Mouse (Mus musculus) neural tube, embryonic 15.5 days (tissue): ENCODE results near the gene Fam187b. TPM values are rescaled to one million over a fixed set of nuclear protein-coding genes. Genes with fewer than 3 reads are reported as not detected.
"Not testable (repeated sequence)": the region's sequence is repeated elsewhere in the genome, so short reads cannot be mapped to it uniquely, and the experiment has no call there.

Experiments used
- ATAC-seq: fragments of 200-750 bp; cut with Nextera tagmentation; 2 replicates; pipeline ENCODE4 v1.8.0; 2017; ENCODE audit warnings: mild to moderate bottlenecking, moderate TSS enrichment, moderate library complexity; ENCODE audit not compliant: low FRiP score
- H3K27ac ChIP-seq: fragments of 300-500 bp; sonication (generic); replicated peaks from 2 replicates; pipeline ENCODE4 v1.5.1; 2015; ENCODE audit warnings: mild to moderate bottlenecking, inconsistent platforms
- H3K27me3 ChIP-seq: fragments of 300-500 bp; sonication (generic); replicated peaks from 2 replicates; pipeline ENCODE4 v1.6.1; 2015; ENCODE audit warnings: inconsistent platforms
- H3K36me3 ChIP-seq: fragments of 300-500 bp; sonication (generic); 2 replicates; pipeline ENCODE4 v1.6.1; 2015; ENCODE audit warnings: inconsistent platforms
- H3K4me1 ChIP-seq: fragments of 300-500 bp; sonication (generic); 2 replicates; pipeline ENCODE4 v1.6.1; 2015; ENCODE audit warnings: inconsistent platforms
- H3K4me2 ChIP-seq: fragments of 300-500 bp; sonication (generic); 2 replicates; pipeline ENCODE4 v1.6.1; 2015; ENCODE audit warnings: inconsistent platforms, mild to moderate bottlenecking, moderate library complexity
- H3K4me3 ChIP-seq: fragments of 300-500 bp; sonication (generic); replicated peaks from 2 replicates; pipeline ENCODE4 v1.5.1; 2015; ENCODE audit warnings: mild to moderate bottlenecking, inconsistent platforms
- H3K9ac ChIP-seq: fragments of 300-500 bp; sonication (generic); replicated peaks from 2 replicates; pipeline ENCODE4 v1.6.1; 2015; ENCODE audit warnings: mild to moderate bottlenecking, inconsistent platforms
- H3K9me3 ChIP-seq: fragments of 300-500 bp; sonication (generic); replicated peaks from 2 replicates; pipeline ENCODE4 v1.6.1; 2016; ENCODE audit warnings: inconsistent platforms
- WGBS: fragments of 180-500 bp; shearing (Covaris S2); methylation state at CpG from one replicate; pipeline ENCODE4 v1.1.7; 2015; ENCODE audit warnings: mixed read lengths; 5-methylcytosine and 5-hydroxymethylcytosine counted together
- polyA plus RNA-seq: library from polyadenylated mRNA; unstranded; fragments of >200 nt; fragmentation: Nextera tagmentation; extraction: Ambion mirVana; gene quantifications from 2 replicates; pipeline ENCODE4 v1.2.1, GENCODE M21; 2015

Gene Fam187b
- 0.20 and 1.4 TPM in 2 replicates for polyA plus RNA-seq

- Histone ChIP-seq H3K4me1 (peaks cover 14% of the 10 kb centered on the region), H3K4me2 (peak within 1 kb of the TSS; percentile 59), H3K27ac (peak within 1 kb of the TSS; percentile 18; the same call in 1 of the 2 replicates), H3K27me3 (peaks cover 27% of the 10 kb centered on the region), H3K9ac (peak within 1 kb of the TSS; percentile 29), H3K9me3 (no peaks in the 10 kb centered on the region), H3K4me3 (peak within 1 kb of the TSS; percentile 32), H3K36me3 (no peaks in the 10 kb centered on the region)
- peak; percentile 74 for ATAC-seq
- 1% methylated on average over 37 of the region's 37 CpGs for WGBS
These were observed at the start of gene Fam187b for GRCm38 (mm10) chr7:30973501-30974289. Gene Fam187b, plus strand, starts transcription at chr7:30973790.

- Histone ChIP-seq H3K27ac (no peak overlapping the region), H3K4me1 (no peaks in the 10 kb centered on the region), H3K9me3 (no peaks in the 10 kb centered on the region), H3K36me3 (no peaks in the 10 kb centered on the region), H3K9ac (no peak overlapping the region), H3K4me2 (no peak overlapping the region), H3K4me3 (no peak overlapping the region), H3K27me3 (no peaks in the 10 kb centered on the region)
- no peak for ATAC-seq
- WGBS, result 71% methylated on average over 3 of the region's 3 CpGs
These were observed 49.5 kb upstream of the Fam187b start for GRCm38 (mm10) chr7:30924071-30924470.

- 78% methylated on average over 2 of the region's 2 CpGs for WGBS
- ATAC-seq, H3K27me3 ChIP-seq: not testable (repeated sequence)
These were observed 49.0 kb upstream of the Fam187b start, which contains the start of gene Hamp2 for GRCm38 (mm10) chr7:30924581-30924980. Gene Hamp2, minus strand, starts transcription at chr7:30924681.

GRCm38 (mm10) chr7:30935422-30936099 is 38.0 kb upstream of the Fam187b start:
- not testable (repeated sequence) for H3K4me2 ChIP-seq, H3K27ac ChIP-seq, H3K9me3 ChIP-seq, H3K4me1 ChIP-seq, H3K36me3 ChIP-seq, H3K9ac ChIP-seq, H3K27me3 ChIP-seq, ATAC-seq, H3K4me3 ChIP-seq
- 85% methylated on average over 6 of the region's 6 CpGs for WGBS

More at GRCm38 (mm10) chr7:30924581-30924980, 49.0 kb upstream of the Fam187b start, which contains the start of gene Hamp2:
- not testable (repeated sequence) for H3K9ac ChIP-seq, H3K4me1 ChIP-seq, H3K4me3 ChIP-seq, H3K27ac ChIP-seq, H3K4me2 ChIP-seq, H3K36me3 ChIP-seq, H3K9me3 ChIP-seq

- ATAC-seq, H3K4me2 ChIP-seq, H3K4me1 ChIP-seq, H3K9ac ChIP-seq, H3K36me3 ChIP-seq, H3K9me3 ChIP-seq, H3K27me3 ChIP-seq, H3K27ac ChIP-seq, H3K4me3 ChIP-seq: not testable (repeated sequence)
- WGBS, result 87% methylated on average over 1 of the region's 1 CpGs
These were observed 33.5 kb upstream of the Fam187b start for GRCm38 (mm10) chr7:30940070-30940469.

- ATAC-seq, result not testable (repeated sequence)
These were observed 31.2 kb upstream of the Fam187b start for GRCm38 (mm10) chr7:30942365-30942764.

GRCm38 (mm10) chr7:30943909-30944635 is 29.5 kb upstream of the Fam187b start, which contains the start of gene Hamp:
Gene Hamp, minus strand, starts transcription at chr7:30944032.
- Histone ChIP-seq H3K4me2 (no peak within 1 kb of the TSS), H3K4me3 (no peak within 1 kb of the TSS), H3K9me3 (no peaks in the 10 kb centered on the region), H3K4me1 (no peaks in the 10 kb centered on the region), H3K27me3 (no peaks in the 10 kb centered on the region), H3K36me3 (peaks cover 17% of the 10 kb centered on the region), H3K9ac (no peak within 1 kb of the TSS), H3K27ac (no peak within 1 kb of the TSS)
- WGBS, result 74% methylated on average over 9 of the region's 9 CpGs
- no peak for ATAC-seq

More at GRCm38 (mm10) chr7:30942365-30942764, 31.2 kb upstream of the Fam187b start:
- not testable (repeated sequence) for H3K9me3 ChIP-seq, H3K9ac ChIP-seq, H3K27ac ChIP-seq, H3K27me3 ChIP-seq, H3K4me3 ChIP-seq, H3K4me2 ChIP-seq, H3K4me1 ChIP-seq
- 59% methylated on average over 3 of the region's 3 CpGs for WGBS
- peaks cover 12% of the 10 kb centered on the region for H3K36me3 ChIP-seq

GRCm38 (mm10) chr7:30944706-30945105 is 28.9 kb upstream of the Fam187b start:
- not testable (repeated sequence) for H3K27me3 ChIP-seq, H3K9ac ChIP-seq, ATAC-seq, H3K4me2 ChIP-seq, H3K4me3 ChIP-seq, H3K9me3 ChIP-seq, H3K27ac ChIP-seq, H3K4me1 ChIP-seq
- 71% methylated on average over 2 of the region's 2 CpGs for WGBS
- peaks cover 22% of the 10 kb centered on the region for H3K36me3 ChIP-seq

- peaks cover 30% of the 10 kb centered on the region for H3K36me3 ChIP-seq
- not testable (repeated sequence) for H3K9me3 ChIP-seq, H3K4me3 ChIP-seq, H3K9ac ChIP-seq, H3K27ac ChIP-seq, H3K4me2 ChIP-seq, ATAC-seq, H3K27me3 ChIP-seq, H3K4me1 ChIP-seq
- 92% methylated on average over 7 of the region's 7 CpGs for WGBS
These were observed 28.1 kb upstream of the Fam187b start for GRCm38 (mm10) chr7:30945466-30945865.

GRCm38 (mm10) chr7:30945876-30946275 is 27.7 kb upstream of the Fam187b start:
- no peaks in the 10 kb centered on the region for H3K27me3 ChIP-seq
- no peak overlapping the region for H3K4me3 ChIP-seq
- 98% methylated on average over 7 of the region's 7 CpGs for WGBS
- H3K4me1 ChIP-seq, result no peaks in the 10 kb centered on the region
- H3K27ac ChIP-seq, result no peak overlapping the region
- no peaks in the 10 kb centered on the region for H3K9me3 ChIP-seq
- peaks cover 34% of the 10 kb centered on the region for H3K36me3 ChIP-seq
- no peak for ATAC-seq
- no peak overlapping the region for H3K4me2 ChIP-seq
- H3K9ac ChIP-seq, result no peak overlapping the region

- peaks cover 20% of the 10 kb centered on the region for H3K4me1 ChIP-seq
- H3K9ac ChIP-seq, H3K27ac ChIP-seq, H3K9me3 ChIP-seq, ATAC-seq, H3K27me3 ChIP-seq, H3K4me3 ChIP-seq, H3K4me2 ChIP-seq: not testable (repeated sequence)
- peaks cover 69% of the 10 kb centered on the region for H3K36me3 ChIP-seq
- WGBS, result 85% methylated on average over 3 of the region's 3 CpGs
These were observed 23.7 kb upstream of the Fam187b start for GRCm38 (mm10) chr7:30949902-30950301.
